Mouse (Mus musculus): ENCODE measurements at regions not wholly inside any gene's neighbourhood (a gene's known extent, or its start where the extent isn't known, plus 50 kb on each side); places are given as distances from the start of the nearest gene placed in this dataset.
A peak's percentile ranks its signal among the peaks of the same experiment; 100 is the strongest.

DNA sequence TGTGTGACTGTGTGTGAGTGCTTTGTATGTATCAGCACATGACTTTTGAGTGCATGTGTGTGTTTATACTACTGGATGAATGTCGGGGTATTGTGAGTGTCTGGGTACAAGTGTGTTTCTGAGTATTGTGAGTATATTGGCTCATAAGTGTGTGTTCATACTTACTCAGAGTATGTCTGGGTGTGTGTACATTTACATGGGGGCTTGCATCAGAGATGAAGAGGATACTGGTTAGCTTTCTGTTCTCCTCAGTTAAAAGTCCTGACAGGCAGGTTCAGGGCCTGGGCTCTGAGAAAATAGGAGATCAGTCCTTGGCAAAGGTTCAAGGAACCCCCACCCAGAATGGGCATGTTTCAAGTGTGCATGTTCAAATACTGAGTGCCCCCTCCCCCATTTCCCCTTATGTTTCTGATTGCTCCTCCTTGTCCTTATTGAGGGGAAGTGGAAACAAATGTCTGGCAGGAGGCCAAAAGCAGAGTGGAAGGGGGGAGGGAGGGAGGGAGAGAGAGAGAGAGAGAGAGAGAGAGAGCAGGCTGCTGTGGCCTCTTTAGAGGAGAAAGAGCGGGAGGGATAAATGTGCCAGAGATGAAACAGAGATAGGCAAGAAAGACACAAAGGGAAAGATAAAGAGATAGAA, 61.9 kb downstream of the Calml3 start:
- Histone ChIP-seq H3K36me3 (ENCODE audit: control insufficient read depth, insufficient read depth, low read length) (no peaks in the 10 kb centered on the region), H3K27ac (ENCODE audit: low read length) (peak overlapping the region; percentile 79), H3K4me3 (ENCODE audit: low read length) (no peak overlapping the region), H3K9me3 (ENCODE audit: control insufficient read depth, low read length) (no peaks in the 10 kb centered on the region), H3K9ac (ENCODE audit: low read depth, low read length) (peak overlapping the region; percentile 58; the same call in 1 of the 2 replicates), H3K27me3 (replicated peaks; ENCODE audit: control insufficient read depth, insufficient read depth, low read length) (no peaks in the 10 kb centered on the region), H3K4me2 (ENCODE audit: low read depth, low read length) (no peak overlapping the region), H3K4me1 (ENCODE audit: control insufficient read depth, insufficient read depth, low read length) (peaks cover 27% of the 10 kb centered on the region)
- 33% methylated on average over 2 of the region's 2 CpGs for WGBS
- peak; percentile 26 for ATAC-seq

DNA sequence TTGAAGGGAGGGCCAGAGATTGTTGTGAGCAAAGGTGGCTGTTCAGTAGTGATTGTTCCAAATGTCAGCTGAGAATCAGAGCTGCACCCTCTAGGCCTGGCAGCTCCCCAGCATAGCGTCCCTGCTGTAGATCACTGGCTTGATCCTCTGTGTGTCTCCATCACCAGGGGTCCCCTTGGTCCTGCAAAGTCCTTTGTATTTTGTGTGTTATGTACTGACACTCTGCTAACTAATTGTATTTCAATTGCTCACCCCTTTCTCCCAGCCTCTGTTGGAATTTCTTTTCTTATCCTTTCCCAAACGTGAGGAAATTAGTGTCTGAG, 73.5 kb downstream of the Calml3 start:
- no peaks in the 10 kb centered on the region for H3K36me3 ChIP-seq (ENCODE audit: control insufficient read depth, insufficient read depth, low read length)
- H3K9ac ChIP-seq (ENCODE audit: low read depth, low read length) = no peak overlapping the region
- H3K27me3 ChIP-seq (replicated peaks; ENCODE audit: control insufficient read depth, insufficient read depth, low read length) = no peaks in the 10 kb centered on the region
- 15% methylated on average over 2 of the region's 2 CpGs for WGBS
- H3K27ac ChIP-seq (ENCODE audit: low read length) = no peak overlapping the region
- no peak overlapping the region for H3K4me2 ChIP-seq (ENCODE audit: low read depth, low read length)
- ATAC-seq = peak; percentile 51
- H3K9me3 ChIP-seq (ENCODE audit: control insufficient read depth, low read length) = no peaks in the 10 kb centered on the region
- H3K4me1 ChIP-seq (ENCODE audit: control insufficient read depth, insufficient read depth, low read length) = peaks cover 12% of the 10 kb centered on the region; the same call in 1 of the 2 replicates
- no peak overlapping the region for H3K4me3 ChIP-seq (ENCODE audit: low read length)

DNA sequence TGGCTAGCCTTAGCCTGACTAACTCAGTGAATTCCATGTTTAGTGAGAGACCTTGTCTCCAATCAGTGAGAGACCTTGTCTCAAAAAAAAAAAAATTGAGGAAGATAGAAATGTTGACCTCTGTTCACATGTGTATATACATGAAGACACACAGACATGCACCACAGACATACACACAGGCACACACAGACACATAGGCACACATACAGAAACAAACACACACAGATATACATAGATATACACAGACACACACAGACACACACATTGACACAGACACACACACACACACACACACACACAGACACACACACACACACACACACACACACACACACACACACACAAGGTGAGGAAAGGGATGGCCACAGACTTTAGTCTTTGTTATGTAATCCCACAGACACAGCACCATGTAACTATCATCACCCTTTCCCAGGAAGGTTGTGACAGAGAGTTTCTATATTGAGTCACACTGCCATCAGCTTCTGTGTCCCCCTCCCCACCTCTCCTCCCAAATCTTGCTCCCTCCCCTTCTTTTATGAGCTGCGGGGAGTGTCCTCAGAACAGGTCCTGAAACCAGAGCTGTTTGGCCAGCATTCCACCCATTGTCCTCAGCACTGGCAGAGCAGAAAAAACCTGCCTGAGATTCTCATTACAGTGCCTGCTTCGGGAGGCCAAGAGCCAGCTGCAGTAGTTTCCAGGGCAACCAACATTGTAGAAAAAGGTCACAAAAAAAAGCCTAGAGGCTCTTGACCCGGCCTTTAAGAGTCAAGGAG, 74.0 kb downstream of the Calml3 start:
- whole genome bisulfite sequencing = 7% methylated on average over 3 of the region's 3 CpGs
- Histone ChIP-seq H3K4me3 (ENCODE audit: low read length) (no peak overlapping the region), H3K9me3 (ENCODE audit: control insufficient read depth, low read length) (no peaks in the 10 kb centered on the region), H3K36me3 (ENCODE audit: control insufficient read depth, insufficient read depth, low read length) (no peaks in the 10 kb centered on the region), H3K27me3 (replicated peaks; ENCODE audit: control insufficient read depth, insufficient read depth, low read length) (no peaks in the 10 kb centered on the region), H3K9ac (ENCODE audit: low read depth, low read length) (no peak overlapping the region), H3K27ac (ENCODE audit: low read length) (no peak overlapping the region), H3K4me1 (ENCODE audit: control insufficient read depth, insufficient read depth, low read length) (peaks cover 12% of the 10 kb centered on the region; the same call in 1 of the 2 replicates), H3K4me2 (ENCODE audit: low read depth, low read length) (no peak overlapping the region)
- ATAC-seq = peak; percentile 49

DNA sequence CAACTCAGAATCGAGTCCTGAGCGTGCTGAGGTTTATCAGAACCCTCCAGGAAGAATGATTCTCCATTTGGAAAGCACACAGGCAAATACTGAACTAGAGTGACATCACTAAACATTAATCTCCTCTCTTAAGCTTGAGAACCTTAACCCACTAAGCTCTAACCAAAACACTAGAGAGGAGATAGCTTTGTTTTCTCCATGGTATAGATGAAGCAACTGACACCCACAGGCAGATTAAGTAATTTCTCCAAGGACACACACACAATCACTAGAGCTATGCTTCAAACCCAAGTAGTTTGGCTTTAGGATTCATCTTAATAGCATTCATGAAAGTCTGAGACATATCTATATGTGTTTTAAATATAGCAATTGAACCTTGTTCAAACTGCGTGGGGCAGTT, 75.2 kb downstream of the Calml3 start:
- Histone ChIP-seq H3K9me3 (ENCODE audit: control insufficient read depth, low read length) (no peaks in the 10 kb centered on the region), H3K4me1 (ENCODE audit: control insufficient read depth, insufficient read depth, low read length) (peaks cover 12% of the 10 kb centered on the region; the same call in 1 of the 2 replicates), H3K36me3 (ENCODE audit: control insufficient read depth, insufficient read depth, low read length) (no peaks in the 10 kb centered on the region), H3K27me3 (replicated peaks; ENCODE audit: control insufficient read depth, insufficient read depth, low read length) (no peaks in the 10 kb centered on the region), H3K27ac (ENCODE audit: low read length) (no peak overlapping the region), H3K9ac (ENCODE audit: low read depth, low read length) (no peak overlapping the region), H3K4me2 (ENCODE audit: low read depth, low read length) (no peak overlapping the region), H3K4me3 (ENCODE audit: low read length) (no peak overlapping the region)
- ATAC-seq = no peak
- 71% methylated on average over 3 of the region's 3 CpGs for WGBS

DNA sequence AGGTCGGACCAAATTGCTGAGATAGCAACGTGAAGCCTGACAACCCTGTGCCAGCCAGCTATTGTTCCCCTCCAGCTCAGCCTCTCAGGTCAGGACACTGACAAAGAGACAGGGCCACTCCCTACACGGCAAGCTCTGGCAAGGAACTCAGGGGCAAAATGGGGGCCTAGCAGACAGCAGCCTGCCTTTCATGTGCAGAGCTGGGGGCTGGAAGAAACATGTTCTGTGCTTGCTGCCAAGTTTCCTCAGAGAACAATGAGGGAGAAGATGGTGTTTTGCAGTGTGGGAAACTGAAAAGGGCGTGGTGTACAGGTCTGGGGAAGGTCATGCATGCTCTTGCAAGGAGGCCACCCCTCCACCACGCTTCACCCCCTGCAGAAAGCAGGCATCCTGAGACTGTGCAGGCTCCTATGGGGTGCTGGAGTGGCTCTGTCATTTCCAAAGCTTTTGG, 77.8 kb downstream of the Calml3 start:
- peak; percentile 76 for ATAC-seq
- H3K9me3 ChIP-seq (ENCODE audit: control insufficient read depth, low read length) = no peaks in the 10 kb centered on the region
- H3K9ac ChIP-seq (ENCODE audit: low read depth, low read length) = no peak overlapping the region
- peaks cover 12% of the 10 kb centered on the region; the same call in 1 of the 2 replicates for H3K4me1 ChIP-seq (ENCODE audit: control insufficient read depth, insufficient read depth, low read length)
- no peak overlapping the region for H3K4me3 ChIP-seq (ENCODE audit: low read length)
- 30% methylated on average over 5 of the region's 5 CpGs for WGBS
- H3K36me3 ChIP-seq (ENCODE audit: control insufficient read depth, insufficient read depth, low read length) = no peaks in the 10 kb centered on the region
- H3K27ac ChIP-seq (ENCODE audit: low read length) = no peak overlapping the region
- H3K27me3 ChIP-seq (replicated peaks; ENCODE audit: control insufficient read depth, insufficient read depth, low read length) = no peaks in the 10 kb centered on the region
- no peak overlapping the region for H3K4me2 ChIP-seq (ENCODE audit: low read depth, low read length)

DNA sequence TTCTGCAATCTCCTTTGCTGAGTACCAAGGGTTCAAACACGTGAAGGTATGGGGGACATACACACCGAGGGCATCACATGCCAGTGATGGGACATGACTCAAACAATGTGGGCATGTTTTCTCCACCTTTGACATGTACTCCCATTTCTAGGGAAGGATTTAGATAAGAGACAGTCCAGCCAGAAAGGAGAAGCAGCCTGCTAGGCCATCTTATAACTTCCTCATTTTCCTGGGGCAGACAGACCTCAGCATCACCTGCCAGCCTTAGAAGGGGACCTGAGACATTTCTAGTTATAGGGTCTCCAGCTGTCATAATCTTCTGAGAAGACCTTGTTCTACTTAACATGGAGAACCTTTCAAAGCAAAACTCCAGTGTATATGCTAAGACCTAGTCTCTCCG, 78.3 kb downstream of the Calml3 start:
- no peak for ATAC-seq
- H3K4me2 ChIP-seq (ENCODE audit: low read depth, low read length) = no peak overlapping the region
- no peak overlapping the region for H3K9ac ChIP-seq (ENCODE audit: low read depth, low read length)
- no peaks in the 10 kb centered on the region for H3K36me3 ChIP-seq (ENCODE audit: control insufficient read depth, insufficient read depth, low read length)
- no peak overlapping the region for H3K27ac ChIP-seq (ENCODE audit: low read length)
- WGBS = 76% methylated on average over 3 of the region's 3 CpGs
- no peaks in the 10 kb centered on the region for H3K9me3 ChIP-seq (ENCODE audit: control insufficient read depth, low read length)
- H3K4me1 ChIP-seq (ENCODE audit: control insufficient read depth, insufficient read depth, low read length) = peaks cover 12% of the 10 kb centered on the region; the same call in 1 of the 2 replicates
- H3K4me3 ChIP-seq (ENCODE audit: low read length) = no peak overlapping the region
- no peaks in the 10 kb centered on the region for H3K27me3 ChIP-seq (replicated peaks; ENCODE audit: control insufficient read depth, insufficient read depth, low read length)

DNA sequence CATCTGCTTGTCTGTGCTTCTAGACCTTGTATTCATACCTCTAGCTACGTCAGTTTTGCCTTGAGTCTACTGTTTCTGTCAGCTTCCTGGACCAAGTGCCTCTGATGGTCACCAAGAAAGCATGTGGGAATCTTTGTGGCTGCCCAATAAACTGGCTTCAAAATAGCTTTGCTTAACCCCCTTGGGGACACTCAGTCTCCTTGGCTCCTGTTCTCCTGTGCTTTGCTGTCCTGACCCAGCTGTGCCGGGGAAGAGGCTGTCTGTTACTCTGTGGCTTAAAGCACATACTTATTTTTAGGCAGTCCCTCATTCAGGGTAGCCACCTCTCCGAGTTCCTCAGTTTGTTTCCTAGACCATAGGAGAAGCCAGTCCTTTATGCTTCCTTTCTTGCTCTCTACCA, 79.8 kb downstream of the Calml3 start:
- Histone ChIP-seq H3K9me3 (ENCODE audit: control insufficient read depth, low read length) (no peaks in the 10 kb centered on the region), H3K4me2 (ENCODE audit: low read depth, low read length) (no peak overlapping the region), H3K27me3 (replicated peaks; ENCODE audit: control insufficient read depth, insufficient read depth, low read length) (no peaks in the 10 kb centered on the region), H3K27ac (ENCODE audit: low read length) (no peak overlapping the region), H3K36me3 (ENCODE audit: control insufficient read depth, insufficient read depth, low read length) (no peaks in the 10 kb centered on the region), H3K4me3 (ENCODE audit: low read length) (no peak overlapping the region), H3K4me1 (ENCODE audit: control insufficient read depth, insufficient read depth, low read length) (peaks cover 7% of the 10 kb centered on the region; the same call in 1 of the 2 replicates), H3K9ac (ENCODE audit: low read depth, low read length) (no peak overlapping the region)
- WGBS = 89% methylated on average over 3 of the region's 3 CpGs
- ATAC-seq = no peak

DNA sequence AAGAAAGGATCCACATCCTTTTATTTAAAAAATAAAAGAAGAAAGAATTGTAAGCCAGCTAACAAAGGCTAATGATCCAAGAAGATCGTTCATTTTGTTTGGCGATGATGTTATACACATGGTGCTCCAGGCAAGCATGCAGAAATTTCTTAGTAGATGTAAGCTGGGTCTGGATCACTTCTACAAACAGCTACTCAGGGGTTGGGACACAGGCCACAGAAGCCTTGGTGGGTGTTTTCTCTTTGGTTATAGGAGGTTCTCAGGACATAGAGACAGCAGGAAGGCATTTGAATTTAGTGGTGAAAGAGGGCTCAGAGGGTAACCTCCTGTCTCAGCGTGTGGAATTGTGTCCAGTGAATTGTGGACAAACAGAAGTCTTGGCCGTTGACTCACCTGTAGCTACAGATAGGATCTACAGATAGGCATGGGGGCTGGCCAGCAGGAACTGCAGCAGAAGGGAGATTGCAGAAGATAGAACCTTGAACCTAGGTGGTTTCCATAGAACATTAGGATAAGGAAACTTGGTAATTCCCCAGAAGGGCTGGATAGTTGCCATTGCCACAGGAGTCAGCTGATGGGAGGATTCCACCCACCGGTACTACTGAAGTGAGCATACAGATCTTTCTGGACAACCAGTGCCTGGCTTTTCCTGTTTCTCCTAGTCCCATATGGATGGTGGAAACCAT, 80.5 kb downstream of the Calml3 start:
- no peak overlapping the region for H3K9ac ChIP-seq (ENCODE audit: low read depth, low read length)
- no peak overlapping the region for H3K4me3 ChIP-seq (ENCODE audit: low read length)
- peaks cover 7% of the 10 kb centered on the region; the same call in 1 of the 2 replicates for H3K4me1 ChIP-seq (ENCODE audit: control insufficient read depth, insufficient read depth, low read length)
- no peak overlapping the region for H3K27ac ChIP-seq (ENCODE audit: low read length)
- 86% methylated on average over 5 of the region's 5 CpGs for WGBS
- H3K4me2 ChIP-seq (ENCODE audit: low read depth, low read length) = no peak overlapping the region
- peak; percentile 43 for ATAC-seq
- H3K36me3 ChIP-seq (ENCODE audit: control insufficient read depth, insufficient read depth, low read length) = no peaks in the 10 kb centered on the region
- no peaks in the 10 kb centered on the region for H3K9me3 ChIP-seq (ENCODE audit: control insufficient read depth, low read length)
- no peaks in the 10 kb centered on the region for H3K27me3 ChIP-seq (replicated peaks; ENCODE audit: control insufficient read depth, insufficient read depth, low read length)

DNA sequence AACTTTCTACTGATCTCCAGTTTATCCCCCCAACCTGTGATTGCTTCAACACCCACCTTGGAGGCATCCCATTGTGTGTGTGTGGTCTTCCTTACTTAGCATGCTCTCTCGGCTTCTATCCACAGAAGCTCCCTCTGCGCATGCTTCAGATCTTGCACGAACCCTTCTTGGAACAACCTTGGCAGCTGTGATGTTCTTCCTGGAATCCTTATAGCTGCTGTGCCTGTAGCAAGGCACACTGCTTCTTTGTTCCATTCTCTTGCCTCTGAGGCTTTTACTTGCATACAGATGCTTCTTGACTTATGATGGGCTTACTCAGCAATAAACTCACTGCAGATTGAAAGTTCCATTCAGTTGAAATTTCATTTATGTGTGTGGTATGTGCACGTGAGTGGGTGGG, 81.2 kb downstream of the Asb13 start:
- Histone ChIP-seq H3K4me3 (ENCODE audit: low read length) (no peak overlapping the region), H3K27ac (ENCODE audit: low read length) (no peak overlapping the region), H3K9ac (ENCODE audit: low read depth, low read length) (no peak overlapping the region), H3K9me3 (ENCODE audit: control insufficient read depth, low read length) (no peaks in the 10 kb centered on the region), H3K27me3 (replicated peaks; ENCODE audit: control insufficient read depth, insufficient read depth, low read length) (no peaks in the 10 kb centered on the region), H3K4me2 (ENCODE audit: low read depth, low read length) (no peak overlapping the region), H3K4me1 (ENCODE audit: control insufficient read depth, insufficient read depth, low read length) (no peaks in the 10 kb centered on the region; the same call in 1 of the 2 replicates), H3K36me3 (ENCODE audit: control insufficient read depth, insufficient read depth, low read length) (no peaks in the 10 kb centered on the region)
- no peak for ATAC-seq
- WGBS = 82% methylated on average over 4 of the region's 4 CpGs
